Mouse (Mus musculus) CH12F3 (cell line): ENCODE measurements around the gene Pbxip1.

Experiments
- in situ Hi-C: fragments of 300-500 bp; cut with MboI; formaldehyde crosslinking; loops from 2 replicates; pipeline ENCODE4 v1.14.3; 2020; ENCODE audit warnings: low sequenced_read_pairs

Gene Pbxip1

GRCm38 (mm10) chr3:89430171-89431159 lies 6.0 kb upstream of the Pbxip1 start, which contains the start of gene Pygo2:
Gene Pygo2 (plus strand): TSS chr3:89430214.
- in situ Hi-C loops = no loop called here

GRCm38 (mm10) chr3:89432606-89433005 lies 3.9 kb upstream of the Pbxip1 start:
- in situ Hi-C loops = no loop called here

GRCm38 (mm10) chr3:89434532-89434931 lies 2.0 kb upstream of the Pbxip1 start:
- in situ Hi-C loops = no loop called here

GRCm38 (mm10) chr3:89435041-89435440 lies 1.5 kb upstream of the Pbxip1 start:
- in situ Hi-C loops = no loop called here

GRCm38 (mm10) chr3:89437269-89437668 lies 763 bp downstream of the Pbxip1 start:
- in situ Hi-C loops = no loop called here

GRCm38 (mm10) chr3:89440691-89441090 lies 4.2 kb downstream of the Pbxip1 start:
- in situ Hi-C loops = no loop called here

- in situ Hi-C loops = no loop called here
Measured at GRCm38 (mm10) chr3:89448720-89449537, 12.4 kb downstream of the Pbxip1 start.

GRCm38 (mm10) chr3:89449541-89449940 lies 13.0 kb downstream of the Pbxip1 start:
- in situ Hi-C loops = no loop called here

- in situ Hi-C loops = no loop called here
Measured at GRCm38 (mm10) chr3:89451916-89452315, 15.4 kb downstream of the Pbxip1 start.

- in situ Hi-C loops = no loop called here
Measured at GRCm38 (mm10) chr3:89454401-89455177, 18.1 kb downstream of the Pbxip1 start, which contains the start of gene Pmvk. Gene Pmvk (plus strand): TSS chr3:89454541.

GRCm38 (mm10) chr3:89455786-89456285 lies 19.3 kb downstream of the Pbxip1 start:
- in situ Hi-C loops = no loop called here

- in situ Hi-C loops = no loop called here
Measured at GRCm38 (mm10) chr3:89456726-89457665, 20.5 kb downstream of the Pbxip1 start.

- in situ Hi-C loops = no loop called here
Measured at GRCm38 (mm10) chr3:89458372-89458964, 22.0 kb downstream of the Pbxip1 start.

GRCm38 (mm10) chr3:89458965-89459807 lies 22.7 kb downstream of the Pbxip1 start:
- in situ Hi-C loops = no loop called here

GRCm38 (mm10) chr3:89468268-89468667 lies 31.8 kb downstream of the Pbxip1 start:
- in situ Hi-C loops = no loop called here

- in situ Hi-C loops = no loop called here
Measured at GRCm38 (mm10) chr3:89472280-89472679, 35.8 kb downstream of the Pbxip1 start.

GRCm38 (mm10) chr3:89473838-89474237 lies 37.3 kb downstream of the Pbxip1 start:
- in situ Hi-C loops = no loop called here

GRCm38 (mm10) chr3:89479055-89479454 lies 42.5 kb downstream of the Pbxip1 start:
- in situ Hi-C loops = no loop called here
